Mouse (Mus musculus) midbrain, postnatal 0 days (tissue): ENCODE data around the gene Clcf1. TPM values are rescaled to one million over a fixed set of nuclear protein-coding genes. Genes with fewer than 3 reads are reported as not detected.
A peak's percentile ranks its signal among the peaks of the same experiment; 100 is the strongest.

Experiments used
- ATAC-seq: fragments of 200-750 bp; cut with Nextera tagmentation; 2 replicates; pipeline ENCODE4 v1.8.0; 2017; ENCODE audit warnings: moderate number of reproducible peaks, mild to moderate bottlenecking, moderate TSS enrichment, moderate library complexity; ENCODE audit not compliant: low FRiP score
- DNase-seq: peaks from one replicate; pipeline ENCODE4 v3.0.0-alpha.2; 2015; ENCODE audit warnings: low spot score
- H3K27ac ChIP-seq: fragments of 300-500 bp; sonication (generic); 2 replicates; pipeline ENCODE4 v1.5.1; 2014; ENCODE audit warnings: low read depth, mild to moderate bottlenecking, low read length, mixed read lengths
- H3K27me3 ChIP-seq: fragments of 300-500 bp; sonication (generic); 2 replicates; pipeline ENCODE4 v1.6.1; 2014; ENCODE audit warnings: low read length, control low read depth, mixed read lengths; ENCODE audit not compliant: insufficient read depth
- H3K36me3 ChIP-seq: fragments of 300-500 bp; sonication (generic); 2 replicates; pipeline ENCODE4 v1.6.1; 2014; ENCODE audit warnings: low read length, control low read depth, mixed read lengths; ENCODE audit not compliant: insufficient read depth
- H3K4me1 ChIP-seq: fragments of 300-500 bp; sonication (generic); 2 replicates; pipeline ENCODE4 v1.6.1; 2014; ENCODE audit warnings: mild to moderate bottlenecking, control low read depth, antibody characterized with exemption, low read length, mixed read lengths; ENCODE audit not compliant: insufficient read depth
- H3K4me2 ChIP-seq: fragments of 300-500 bp; sonication (generic); 2 replicates; pipeline ENCODE4 v1.6.1; 2014; ENCODE audit warnings: low read depth, mild to moderate bottlenecking, low read length, mixed read lengths; ENCODE audit not compliant: poor library complexity, severe bottlenecking
- H3K4me3 ChIP-seq: fragments of 300-500 bp; sonication (generic); 2 replicates; pipeline ENCODE4 v1.5.1; 2014; ENCODE audit warnings: low read depth, mild to moderate bottlenecking, low read length, moderate library complexity
- H3K9ac ChIP-seq: fragments of 300-500 bp; sonication (generic); replicated peaks from 2 replicates; pipeline ENCODE4 v1.6.1; 2014; ENCODE audit warnings: mild to moderate bottlenecking, low read length, moderate library complexity, mixed read lengths; ENCODE audit not compliant: poor library complexity, severe bottlenecking
- H3K9me3 ChIP-seq: fragments of 300-500 bp; sonication (generic); 2 replicates; pipeline ENCODE4 v1.6.1; 2016; ENCODE audit warnings: low read length, control low read depth
- CTCF ChIP-seq: IDR thresholded peaks from 2 replicates; pipeline ENCODE4 v1.5.1; 2016; ENCODE audit warnings: antibody characterized with exemption, mild to moderate bottlenecking
- WGBS: fragments of 180-500 bp; shearing (Covaris S2); extraction: QIAGEN DNeasy Blood & Tissue Kit; methylation state at CpG from one replicate; pipeline ENCODE4 v1.1.7; 2014; 5-methylcytosine and 5-hydroxymethylcytosine counted together
- polyA plus RNA-seq: library from polyadenylated mRNA; unstranded; fragments of >200 nt; fragmentation: Nextera tagmentation; extraction: Ambion mirVana; gene quantifications from 2 replicates; pipeline ENCODE4 v1.2.1, GENCODE M21; 2015
- total RNA-seq: library from RNA; depleted of rRNA; stranded (reverse); fragments of >200 nt; gene quantifications from 2 replicates; pipeline ENCODE4 v1.2.3, GENCODE M21; 2014

Gene Clcf1
- total and polyA plus RNA-seq, 2 experiments from 2014 or later: 0.44 to 0.99 TPM

DNA sequence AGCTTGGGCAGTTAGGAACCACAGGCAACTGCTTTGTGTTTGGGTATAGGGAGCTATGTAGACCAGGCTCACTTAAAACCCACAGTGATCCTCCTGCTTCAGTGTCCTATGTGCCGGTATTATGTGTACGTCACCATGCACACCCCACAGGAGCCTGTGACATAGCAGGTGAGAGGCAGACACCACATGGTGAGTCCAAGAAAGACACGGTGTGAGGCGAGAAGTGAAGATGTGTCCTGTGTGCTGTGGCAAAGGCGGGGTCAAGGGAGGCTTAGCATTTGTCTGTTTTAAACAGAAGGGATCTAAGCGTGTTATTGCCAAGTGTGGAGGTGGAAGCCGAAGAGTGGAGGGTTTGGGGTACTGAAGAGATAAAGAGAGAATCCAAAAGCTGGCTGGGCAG lies 12.7 kb downstream of the Clcf1 start:
- H3K4me2 ChIP-seq: no peak overlapping the region
- H3K9ac ChIP-seq: no peak overlapping the region
- no peak overlapping the region for H3K27ac ChIP-seq
- no peaks in the 10 kb centered on the region for H3K36me3 ChIP-seq
- no peak overlapping the region for H3K4me3 ChIP-seq
- H3K4me1 ChIP-seq: no peaks in the 10 kb centered on the region; the same call in 1 of the 2 replicates
- no peak for DNase-seq
- H3K27me3 ChIP-seq: peaks cover 3% of the 10 kb centered on the region; the same call in 1 of the 2 replicates
- TF ChIP-seq CTCF: no peak
- 90% methylated on average over 7 of the region's 7 CpGs for WGBS
- H3K9me3 ChIP-seq: no peaks in the 10 kb centered on the region
- no peak for ATAC-seq

- WGBS: 77% methylated on average over 5 of the region's 5 CpGs
- H3K4me3 ChIP-seq: no peak overlapping the region
- peaks cover 2% of the 10 kb centered on the region; the same call in 1 of the 2 replicates for H3K4me1 ChIP-seq
- no peak for ATAC-seq
- H3K9ac ChIP-seq: no peak overlapping the region
- H3K9me3 ChIP-seq: no peaks in the 10 kb centered on the region
- no peaks in the 10 kb centered on the region for H3K36me3 ChIP-seq
- TF ChIP-seq CTCF: no peak
- no peak overlapping the region for H3K4me2 ChIP-seq
- no peak overlapping the region for H3K27ac ChIP-seq
- no peak for DNase-seq
- H3K27me3 ChIP-seq: peaks cover 3% of the 10 kb centered on the region; the same call in 1 of the 2 replicates
Observed at GRCm38 (mm10) chr19:4227446-4227845, 13.4 kb downstream of the Clcf1 start.

DNA sequence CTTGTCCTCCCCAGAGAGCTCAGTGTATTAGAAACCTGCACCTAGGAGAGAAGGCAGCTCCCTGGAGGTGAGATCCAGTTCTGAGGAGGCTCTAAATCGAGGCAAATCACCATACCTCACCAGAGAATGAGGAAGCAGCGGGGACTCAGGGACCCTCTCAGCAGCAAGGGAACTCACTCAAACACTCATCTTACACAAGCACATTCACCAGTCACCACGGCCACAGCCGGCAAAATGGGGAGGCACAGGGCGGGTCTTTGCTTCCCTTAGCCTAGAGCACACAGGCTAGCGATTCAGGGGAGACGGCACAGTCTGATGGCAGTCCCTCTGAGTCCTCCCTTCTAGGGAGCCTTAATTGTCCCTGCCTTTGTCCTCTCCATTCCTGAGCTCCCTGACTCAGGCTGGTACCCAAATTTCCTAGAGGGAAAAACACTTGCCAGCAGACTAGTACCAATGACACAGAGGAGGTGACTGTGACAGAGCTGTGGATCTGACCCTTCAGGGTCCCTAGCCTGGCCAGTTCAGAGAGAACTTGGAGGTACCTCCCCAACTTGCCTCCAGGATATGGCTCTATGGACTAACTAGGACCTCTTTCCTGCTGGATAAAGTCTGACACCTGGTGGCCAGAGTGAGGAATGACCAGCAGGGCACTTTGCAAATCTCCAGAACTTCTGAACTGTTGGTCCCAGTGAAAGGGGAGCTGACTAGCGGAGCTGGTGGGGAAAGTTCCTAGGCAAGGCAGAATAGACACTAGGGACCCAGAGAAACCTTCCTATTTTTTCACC lies 14.0 kb downstream of the Clcf1 start:
- WGBS: 23% methylated on average over 8 of the region's 8 CpGs
- Histone ChIP-seq H3K9ac (no peak overlapping the region), H3K27ac (no peak overlapping the region), H3K36me3 (no peaks in the 10 kb centered on the region), H3K27me3 (peaks cover 3% of the 10 kb centered on the region; the same call in 1 of the 2 replicates), H3K4me2 (no peak overlapping the region), H3K4me3 (no peak overlapping the region), H3K4me1 (peaks cover 4% of the 10 kb centered on the region; the same call in 1 of the 2 replicates), H3K9me3 (no peaks in the 10 kb centered on the region)
- TF ChIP-seq CTCF: peak; percentile 97
- ATAC-seq (no peak), DNase-seq (peak; percentile 81)

DNA sequence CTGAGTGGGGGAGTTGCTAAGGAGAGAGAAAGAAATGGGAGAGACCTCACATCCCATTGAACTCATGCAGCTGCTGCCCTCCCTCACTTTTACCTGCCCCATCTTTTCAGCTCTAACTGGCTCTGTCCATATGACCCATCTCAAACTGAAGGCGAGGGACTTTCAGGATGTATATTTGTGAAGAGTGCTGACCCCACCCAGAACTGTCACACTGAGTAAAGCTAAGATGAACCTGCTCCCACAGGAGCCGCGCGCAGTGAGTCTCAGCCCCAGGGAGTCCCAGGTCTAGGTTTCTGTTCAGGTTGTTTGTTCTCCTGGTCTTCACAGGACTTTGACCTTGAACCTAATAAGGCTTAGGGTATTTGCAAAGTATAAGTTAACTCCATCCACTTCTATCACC lies 14.9 kb downstream of the Clcf1 start:
- ATAC-seq (no peak), DNase-seq (no peak)
- Histone ChIP-seq H3K27ac (no peak overlapping the region), H3K4me3 (no peak overlapping the region), H3K27me3 (peaks cover 3% of the 10 kb centered on the region; the same call in 1 of the 2 replicates), H3K9me3 (no peaks in the 10 kb centered on the region), H3K4me1 (peaks cover 4% of the 10 kb centered on the region; the same call in 1 of the 2 replicates), H3K9ac (no peak overlapping the region), H3K36me3 (no peaks in the 10 kb centered on the region), H3K4me2 (no peak overlapping the region)
- no peak for TF ChIP-seq CTCF
- WGBS: 75% methylated on average over 4 of the region's 4 CpGs

DNA sequence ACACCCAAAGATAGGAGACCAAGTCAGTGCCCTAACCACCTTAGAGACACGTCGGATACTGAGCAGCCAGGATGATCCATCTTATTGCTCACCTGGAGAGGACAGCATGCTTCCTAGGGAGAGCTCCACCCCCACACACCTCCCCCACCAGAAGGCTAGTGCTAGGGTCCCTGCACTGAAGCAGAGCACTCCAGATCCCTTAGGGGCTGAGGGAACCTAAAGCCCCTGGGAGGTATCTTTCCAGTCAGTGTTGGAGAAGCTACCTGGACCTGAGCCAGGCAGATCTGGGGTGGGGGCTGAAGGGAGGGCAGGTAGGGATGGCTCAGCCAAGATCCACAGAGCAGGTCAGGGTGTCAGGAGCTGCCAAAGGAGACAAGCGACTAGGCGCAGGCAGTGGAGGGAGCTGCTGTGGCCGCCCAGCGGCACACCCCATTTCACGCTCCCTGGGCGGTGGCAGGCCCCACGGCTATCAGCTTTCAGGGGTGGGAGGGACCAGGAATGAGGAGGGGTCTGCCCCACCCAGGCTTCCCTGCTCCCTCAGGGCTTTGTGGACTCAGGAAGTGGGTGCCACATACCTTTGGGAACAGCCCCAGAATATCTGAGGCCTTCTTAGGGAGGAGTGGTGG lies 15.5 kb downstream of the Clcf1 start:
- Histone ChIP-seq H3K27me3 (peaks cover 3% of the 10 kb centered on the region; the same call in 1 of the 2 replicates), H3K36me3 (no peaks in the 10 kb centered on the region), H3K9me3 (no peaks in the 10 kb centered on the region), H3K4me1 (peaks cover 4% of the 10 kb centered on the region; the same call in 1 of the 2 replicates), H3K4me3 (no peak overlapping the region), H3K27ac (no peak overlapping the region), H3K4me2 (no peak overlapping the region), H3K9ac (no peak overlapping the region)
- TF ChIP-seq CTCF: no peak
- WGBS: 52% methylated on average over 9 of the region's 9 CpGs
- DNase-seq (no peak), ATAC-seq (no peak)

DNA sequence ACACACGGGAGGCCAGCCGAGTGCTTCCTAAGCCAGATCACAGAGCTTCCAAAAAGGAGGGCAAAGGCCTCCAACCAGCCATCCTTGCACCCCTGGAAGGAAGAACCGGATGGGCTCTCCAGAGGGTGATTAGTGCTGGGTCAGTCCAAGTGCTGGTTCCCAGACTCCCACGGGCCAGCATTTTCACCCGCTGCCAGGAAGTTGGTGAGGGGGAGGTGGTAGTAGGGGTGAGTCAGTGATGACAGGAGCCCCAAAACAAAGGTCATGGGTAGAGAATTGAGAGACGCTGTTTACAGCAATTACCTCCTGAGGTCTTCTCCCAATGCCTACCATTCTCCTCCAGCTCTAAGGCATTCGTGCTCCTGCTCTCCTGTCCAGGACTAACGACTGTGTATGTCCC lies 16.4 kb downstream of the Clcf1 start:
- ATAC-seq (no peak), DNase-seq (no peak)
- H3K27ac ChIP-seq: no peak overlapping the region
- peaks cover 3% of the 10 kb centered on the region; the same call in 1 of the 2 replicates for H3K27me3 ChIP-seq
- no peak for TF ChIP-seq CTCF
- no peak overlapping the region for H3K4me3 ChIP-seq
- H3K4me1 ChIP-seq: peaks cover 4% of the 10 kb centered on the region; the same call in 1 of the 2 replicates
- H3K9me3 ChIP-seq: no peaks in the 10 kb centered on the region
- 70% methylated on average over 8 of the region's 8 CpGs for WGBS
- H3K36me3 ChIP-seq: no peaks in the 10 kb centered on the region
- no peak overlapping the region for H3K4me2 ChIP-seq
- H3K9ac ChIP-seq: no peak overlapping the region
